Mouse (Mus musculus) embryo, embryonic 10.5 days (tissue): ENCODE data around the gene Ptpre.
"Not testable (repeated sequence)": the region's sequence is repeated elsewhere in the genome, so short reads cannot be mapped to it uniquely, and the experiment has no call there.

Source experiments
- DNase-seq: peaks from one replicate; pipeline ENCODE4 v3.0.0-alpha.2; 2015; ENCODE audit warnings: low spot score

Gene Ptpre

DNA sequence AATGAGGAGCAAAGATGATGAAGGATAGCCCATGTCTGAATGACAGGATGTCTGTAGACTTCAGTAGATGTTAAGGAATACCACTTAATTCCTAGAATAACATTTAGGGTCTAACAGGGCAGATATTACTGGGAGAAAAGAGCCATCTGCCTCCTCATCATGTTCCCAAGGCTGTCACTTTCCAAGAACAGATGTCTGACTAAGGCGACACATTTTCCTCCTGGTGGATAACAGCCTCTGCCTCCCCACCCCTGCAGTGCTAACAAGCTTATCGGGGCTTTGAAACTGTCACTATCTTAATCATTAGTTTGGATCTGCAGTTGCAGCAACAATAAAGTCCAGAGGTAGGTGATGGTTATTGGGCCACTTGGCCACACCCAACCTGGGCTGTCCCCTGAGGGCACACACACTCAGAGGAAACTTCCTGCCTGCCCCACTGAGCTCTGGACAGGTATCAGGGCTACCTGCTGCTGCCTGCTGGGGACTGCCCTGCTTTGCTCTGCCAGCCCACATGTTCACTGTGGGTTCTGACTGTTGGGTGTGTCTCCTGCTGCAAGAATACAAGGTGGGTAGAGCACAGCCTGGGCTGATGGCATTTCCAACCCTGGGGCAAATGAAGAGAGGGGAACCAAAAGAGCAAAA lies 2.6 kb upstream of the Ptpre start:
- DNase-seq = no peak

DNA sequence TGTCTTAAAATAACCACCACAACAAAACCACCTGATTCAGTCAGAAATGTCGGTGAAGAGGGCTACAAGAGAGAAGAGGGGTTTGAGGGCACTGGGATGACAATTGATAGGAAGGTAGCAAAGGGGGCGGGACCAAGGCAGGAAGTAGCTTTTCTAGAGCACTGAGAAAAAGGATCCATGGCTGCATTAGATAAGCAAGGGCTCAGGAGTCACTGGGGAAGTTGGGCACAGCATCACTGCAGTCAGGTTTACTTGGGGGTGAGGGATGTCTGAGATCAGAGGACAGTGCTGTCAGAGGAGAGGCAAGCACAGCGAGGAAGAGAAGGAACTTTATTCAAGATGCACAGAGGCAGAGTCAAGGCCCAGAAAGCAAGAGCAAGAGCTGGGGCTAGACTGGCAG lies 1.4 kb upstream of the Ptpre start:
- no peak for DNase-seq

DNA sequence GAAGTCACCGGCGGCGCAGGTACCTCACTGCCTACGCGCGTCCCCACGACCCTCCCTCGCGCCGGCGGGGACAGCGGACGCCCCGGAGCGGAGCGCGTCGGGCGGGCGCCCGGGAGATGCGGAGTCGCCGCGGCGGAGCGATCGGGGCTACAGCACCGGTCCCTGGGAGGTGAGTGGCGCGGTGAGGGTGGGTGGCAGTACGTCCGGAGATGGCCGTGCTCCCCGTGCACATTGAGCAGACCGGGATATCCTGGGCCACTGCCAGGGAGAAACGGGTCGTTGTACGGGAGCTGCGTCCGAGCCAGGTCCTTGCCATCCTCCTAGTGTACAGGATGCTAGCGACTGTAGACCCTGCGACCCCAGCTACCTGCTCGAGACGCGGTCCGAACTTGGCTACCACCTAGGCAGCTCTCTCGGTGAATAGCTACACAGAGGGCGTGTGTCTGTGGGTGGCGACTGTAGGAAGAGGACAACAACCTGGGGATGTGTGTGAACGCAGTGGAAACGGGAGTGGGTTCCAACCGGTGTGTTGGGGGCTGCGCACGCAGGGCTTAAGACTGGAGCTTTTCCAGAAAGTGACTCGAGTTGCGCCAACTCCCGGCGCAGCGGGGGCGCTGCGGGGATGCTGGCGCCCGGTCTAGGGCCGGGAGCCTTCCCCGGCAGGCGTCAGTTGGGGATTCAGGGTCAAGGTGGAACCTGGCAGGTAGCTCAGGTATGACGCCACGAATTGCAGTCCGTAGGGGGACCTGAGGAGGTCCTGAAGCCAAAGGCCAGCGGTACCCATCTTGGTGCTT lies 864 bp downstream of the Ptpre start:
- DNase-seq = peak; percentile 35

DNA sequence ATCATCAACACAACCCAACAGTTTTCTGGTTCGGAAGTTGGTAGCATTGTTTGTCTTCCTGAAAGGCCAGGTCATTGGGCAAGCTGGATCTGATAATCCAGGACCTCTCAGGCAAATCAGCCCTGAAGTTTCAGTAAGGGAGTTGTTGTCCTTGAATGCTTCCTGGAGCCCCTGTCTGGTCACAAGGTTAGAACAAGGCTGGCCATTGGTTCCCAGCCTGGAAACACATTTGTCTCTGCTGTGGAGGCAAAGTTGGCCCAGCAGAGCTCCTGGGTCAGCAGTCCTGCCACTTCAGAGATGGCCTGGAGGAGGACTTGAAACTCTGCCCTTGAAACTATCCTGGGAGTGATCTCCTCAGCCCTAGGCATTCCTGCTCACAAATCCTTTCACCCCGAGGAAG lies 2.1 kb downstream of the Ptpre start:
- no peak for DNase-seq

- DNase-seq = no peak
Observed at GRCm38 (mm10) chr7:135542235-135542634, 5.0 kb downstream of the Ptpre start.

DNA sequence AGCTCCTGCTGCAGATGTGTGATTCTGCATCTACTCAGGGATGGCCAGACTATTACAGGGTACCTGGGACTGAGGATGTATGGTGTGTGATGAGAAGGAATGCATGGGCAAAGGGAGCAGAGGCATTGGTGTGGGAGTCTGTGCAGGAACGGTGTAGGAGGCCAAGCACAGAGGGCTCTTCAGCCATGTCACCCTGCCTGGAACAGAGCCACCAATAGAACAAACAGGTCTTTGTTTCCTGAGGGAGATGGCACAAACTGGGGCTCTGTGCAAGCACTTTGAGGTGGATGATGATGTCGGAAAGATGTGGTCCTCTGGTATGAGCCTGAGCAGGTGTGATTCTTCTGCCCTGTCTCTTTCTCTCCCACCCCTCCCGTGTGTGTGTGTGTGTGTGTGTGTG lies 5.8 kb downstream of the Ptpre start:
- no peak for DNase-seq

DNA sequence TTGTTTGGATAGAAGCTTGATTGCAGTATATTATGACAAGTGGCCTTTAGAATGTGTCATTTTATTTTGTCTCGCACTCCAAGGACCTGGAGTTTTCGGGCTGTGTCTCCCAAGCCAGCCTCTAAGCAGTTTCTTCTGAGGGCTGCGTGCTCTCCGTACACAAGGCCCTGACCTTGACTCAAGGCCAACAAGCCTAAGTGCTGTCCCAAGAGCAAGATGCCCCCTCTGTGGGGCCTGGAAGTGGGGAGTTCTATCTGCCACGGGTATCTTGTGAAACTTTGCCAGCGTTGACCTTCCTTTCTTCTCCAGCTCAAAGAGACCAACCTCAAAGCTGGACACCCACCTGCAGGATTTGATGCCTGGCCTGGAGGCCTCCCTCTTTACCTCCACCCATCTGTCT lies 7.0 kb downstream of the Ptpre start:
- no peak for DNase-seq

DNA sequence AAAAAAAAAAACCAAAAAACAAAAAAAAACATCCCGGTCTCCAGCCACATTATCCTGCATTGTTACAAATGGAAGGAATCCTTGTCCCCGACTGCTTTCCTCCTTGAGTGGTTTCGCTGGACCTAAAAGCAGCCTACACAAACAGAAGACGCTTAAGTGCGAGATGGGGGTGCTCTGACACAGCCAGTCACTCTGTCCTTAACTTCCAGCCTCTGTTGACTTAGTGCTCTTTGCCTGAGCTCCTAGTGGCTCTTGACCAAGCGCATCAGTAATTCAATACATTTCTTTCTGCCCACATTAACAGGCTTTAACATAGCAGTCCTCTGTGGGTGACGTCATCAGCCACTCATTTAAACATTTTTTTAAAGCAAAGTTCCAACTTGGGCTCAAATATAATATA lies 8.7 kb downstream of the Ptpre start:
- no peak for DNase-seq

DNA sequence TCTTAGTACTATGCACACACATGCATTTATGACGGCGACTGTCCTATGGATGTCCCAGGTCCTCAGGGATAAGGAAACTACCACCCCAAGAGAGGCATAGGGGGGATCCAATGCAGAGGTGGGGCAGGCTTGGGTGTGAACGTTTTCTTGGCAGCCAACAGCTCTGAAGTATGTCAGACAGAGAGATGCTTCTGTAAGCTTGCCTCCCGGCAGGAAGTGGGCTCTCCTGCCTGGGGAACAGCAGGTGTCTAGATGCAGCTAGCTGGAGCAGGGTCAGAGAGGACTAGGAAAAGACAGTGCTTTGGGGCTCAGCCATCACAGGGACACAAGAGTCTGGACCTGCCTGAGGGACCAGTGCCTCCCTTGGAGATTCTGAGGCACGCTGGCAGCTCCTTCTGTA lies 9.2 kb downstream of the Ptpre start:
- DNase-seq = no peak

DNA sequence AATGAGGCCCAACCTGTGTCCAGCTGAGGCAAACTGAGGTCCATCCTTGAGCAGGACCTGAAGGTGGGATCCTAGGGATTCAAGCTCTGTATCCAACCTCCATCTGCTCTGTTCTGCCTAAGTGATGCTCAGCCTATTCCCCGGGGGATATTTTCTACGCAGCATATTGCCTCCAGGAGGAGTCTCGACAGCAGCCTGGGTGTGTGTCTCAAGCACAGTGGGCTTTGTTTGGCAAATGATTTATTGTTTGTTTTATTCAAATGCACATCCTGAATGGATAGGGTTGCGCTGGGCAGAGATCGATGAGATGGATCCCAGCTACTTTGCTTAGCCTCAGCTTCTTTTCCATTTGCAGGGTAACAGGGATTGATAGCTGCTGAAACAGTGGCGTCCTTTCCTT lies 11.2 kb downstream of the Ptpre start:
- peak; percentile 29 for DNase-seq

DNA sequence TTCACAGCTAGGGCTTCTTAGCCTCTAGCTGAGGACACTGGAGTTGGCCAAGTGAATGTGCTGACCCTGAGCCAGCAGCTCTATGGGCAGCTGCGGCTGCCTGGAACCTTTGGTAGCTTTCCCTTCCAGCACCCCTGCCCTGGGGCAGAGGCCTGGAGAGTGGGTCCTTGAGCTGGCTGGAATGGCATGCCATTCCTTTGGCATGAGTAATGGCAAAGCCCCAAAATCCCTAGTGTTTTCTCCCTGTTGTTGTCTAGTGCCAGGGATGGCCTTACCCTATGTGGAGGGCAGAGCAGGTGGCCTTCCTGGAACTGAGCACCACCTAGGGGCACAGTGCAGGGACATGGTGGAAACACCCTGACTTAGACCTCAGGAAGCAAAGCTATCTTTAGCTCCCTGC lies 14.3 kb downstream of the Ptpre start:
- DNase-seq = no peak

DNA sequence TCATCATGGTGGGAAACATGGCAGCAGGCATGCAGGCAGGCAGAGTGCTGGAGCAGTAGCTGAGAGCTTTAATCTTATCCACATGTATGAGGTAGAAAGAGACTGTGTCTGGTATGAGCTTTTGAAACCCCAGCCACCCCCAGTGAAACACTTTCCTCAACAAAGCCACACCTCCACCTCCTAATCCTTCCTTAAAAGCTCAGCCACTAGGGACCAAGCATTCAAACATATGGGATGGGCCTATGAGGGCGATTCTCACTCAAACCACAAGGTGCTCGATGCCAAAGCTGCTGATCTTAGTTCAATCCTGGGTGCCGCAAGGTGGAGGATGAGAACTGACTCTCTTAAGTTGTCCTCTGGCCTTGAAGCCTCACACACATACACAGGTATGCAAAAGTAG lies 16.3 kb downstream of the Ptpre start:
- DNase-seq = no peak

DNA sequence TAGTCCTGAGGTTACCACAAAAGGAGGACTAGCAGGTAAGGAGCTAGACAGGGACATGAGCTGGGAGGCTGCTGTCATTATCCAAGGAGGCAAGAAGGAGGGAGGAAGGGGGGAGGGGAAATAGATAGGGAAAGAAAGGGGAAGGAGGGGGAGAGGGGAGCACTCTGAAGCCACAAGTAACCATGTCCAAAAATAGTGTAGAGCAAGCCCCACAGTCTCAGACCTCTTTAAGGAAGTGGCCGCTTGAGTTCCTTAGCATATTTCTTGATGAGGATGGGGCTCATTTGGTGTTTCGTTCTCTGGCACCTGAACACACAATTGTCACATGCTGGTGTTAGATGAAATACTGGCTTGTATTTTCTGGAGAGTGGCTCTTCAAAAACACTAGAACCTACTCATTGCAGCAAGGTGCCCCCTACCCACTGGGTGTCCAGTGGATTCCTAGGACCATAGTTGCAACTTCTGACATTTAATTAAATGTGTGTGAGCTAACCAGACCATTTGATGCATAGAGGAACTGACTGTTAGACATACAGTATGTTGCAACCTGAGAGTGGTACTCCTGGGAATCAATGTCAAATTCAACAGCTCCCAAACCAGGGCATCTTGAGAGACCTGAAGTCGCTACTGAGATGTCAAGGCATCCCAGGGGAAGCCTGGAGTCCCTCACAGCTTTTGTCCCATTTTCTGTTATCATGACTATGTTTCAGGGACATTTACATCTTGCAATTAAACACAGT lies 19.6 kb downstream of the Ptpre start:
- DNase-seq = no peak

- no peak for DNase-seq
Observed at GRCm38 (mm10) chr7:135560280-135560679, 23.0 kb downstream of the Ptpre start.

DNA sequence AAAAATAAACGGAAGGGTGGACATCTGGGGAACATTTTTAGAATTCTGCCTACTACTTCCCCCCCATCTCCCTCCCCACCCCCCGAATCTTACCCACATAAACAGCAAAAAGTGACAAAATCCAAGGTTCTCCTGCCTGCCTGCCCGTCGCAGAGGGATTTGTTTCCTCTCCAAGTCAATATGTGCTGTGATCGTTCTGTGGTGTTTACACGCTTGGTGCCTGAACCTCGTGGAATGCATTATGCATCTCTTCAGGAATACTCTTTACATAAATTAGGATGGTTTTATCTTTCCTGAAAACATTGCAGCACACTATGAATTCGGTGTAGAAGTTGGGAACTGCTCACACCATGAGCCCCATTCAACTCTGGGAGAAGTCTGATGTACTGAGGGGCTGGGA lies 26.7 kb downstream of the Ptpre start:
- DNase-seq = no peak

DNA sequence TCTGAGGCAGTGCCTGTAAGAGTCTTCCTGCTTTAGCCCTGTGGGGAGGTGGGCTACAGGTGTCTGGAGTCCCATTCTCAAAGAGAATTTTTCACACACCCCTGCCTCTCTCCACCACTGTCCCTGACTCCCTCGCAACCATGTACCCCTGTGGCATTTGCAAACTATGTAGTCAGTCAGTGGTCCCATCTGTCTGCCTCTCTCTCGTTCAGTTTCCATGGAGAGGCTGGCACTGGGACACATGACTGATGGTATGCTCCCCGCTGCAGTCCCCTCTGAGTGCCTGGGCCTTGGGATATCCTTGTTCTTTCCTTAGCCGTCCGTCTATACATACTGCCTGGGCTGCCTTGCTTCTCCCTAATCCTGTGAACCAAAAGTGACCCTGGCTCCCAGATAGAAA lies 28.7 kb downstream of the Ptpre start:
- no peak for DNase-seq

DNA sequence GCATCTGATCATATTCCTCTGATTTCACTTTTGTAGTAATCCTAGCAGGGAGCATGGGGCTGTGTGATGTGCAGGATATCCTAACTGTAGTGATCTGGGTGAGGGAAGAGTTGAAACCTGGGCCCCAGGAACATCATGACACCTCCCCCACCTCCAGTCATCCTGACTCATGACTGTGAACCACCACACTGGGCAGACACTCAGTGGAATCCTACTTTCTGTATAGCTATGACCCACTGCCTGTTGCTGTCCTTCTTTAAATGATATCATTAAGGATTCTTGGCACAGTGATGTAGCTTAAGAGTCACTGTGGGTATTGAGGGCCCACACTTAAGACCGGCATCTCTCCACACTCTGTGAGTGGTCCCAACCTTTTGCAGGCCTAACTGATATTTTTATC lies 30.3 kb downstream of the Ptpre start:
- no peak for DNase-seq

DNA sequence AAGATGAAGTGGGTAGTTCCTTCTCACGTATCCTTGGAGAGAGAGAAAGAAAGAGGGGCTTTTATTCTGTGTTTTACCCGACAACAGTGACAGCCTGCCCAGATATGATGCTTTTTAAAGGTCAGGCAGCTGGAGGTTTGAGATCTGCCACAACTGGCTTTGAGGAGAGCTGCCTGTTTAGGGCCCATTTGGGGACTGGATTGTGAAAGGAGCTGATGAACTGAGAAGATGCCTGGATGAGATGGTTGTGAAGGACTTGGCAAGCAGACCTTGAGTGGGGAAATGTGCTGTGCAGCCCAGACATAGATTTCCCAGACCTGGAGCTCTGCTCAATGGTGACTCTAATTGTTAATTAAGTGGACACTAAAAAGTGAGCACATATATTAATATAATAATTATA lies 31.3 kb downstream of the Ptpre start:
- no peak for DNase-seq

- DNase-seq = no peak
Observed at GRCm38 (mm10) chr7:135571392-135571791, 34.1 kb downstream of the Ptpre start.

DNA sequence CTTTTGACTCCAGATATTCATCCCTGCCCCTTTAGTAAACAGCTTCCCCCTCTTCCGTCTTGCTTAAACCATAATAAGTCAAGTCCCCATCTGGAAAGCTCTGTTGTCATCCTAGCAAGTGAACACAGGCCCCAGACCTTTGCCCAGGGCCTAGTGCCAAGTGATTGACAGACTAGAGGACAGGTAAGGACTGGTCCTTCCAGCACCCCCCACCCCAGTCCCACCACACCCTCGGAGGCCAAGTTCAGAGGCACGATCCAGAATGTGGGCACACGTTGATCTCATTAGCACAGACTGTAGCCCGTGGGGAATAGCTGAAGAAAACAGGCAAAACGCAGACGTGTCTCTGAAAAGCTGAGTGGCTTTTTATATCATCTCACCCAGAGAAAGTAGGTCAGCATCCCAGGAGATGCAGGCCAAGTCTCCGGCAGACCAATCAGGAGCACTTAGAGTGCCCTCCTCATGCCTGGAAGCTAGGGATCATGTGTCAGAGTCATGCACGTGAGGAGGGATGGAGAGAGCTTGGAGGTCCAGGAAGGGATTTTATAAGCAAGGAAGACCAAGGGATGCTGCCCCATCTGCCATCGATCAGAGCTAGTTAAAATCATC lies 34.8 kb downstream of the Ptpre start:
- peak; percentile 39 for DNase-seq

DNA sequence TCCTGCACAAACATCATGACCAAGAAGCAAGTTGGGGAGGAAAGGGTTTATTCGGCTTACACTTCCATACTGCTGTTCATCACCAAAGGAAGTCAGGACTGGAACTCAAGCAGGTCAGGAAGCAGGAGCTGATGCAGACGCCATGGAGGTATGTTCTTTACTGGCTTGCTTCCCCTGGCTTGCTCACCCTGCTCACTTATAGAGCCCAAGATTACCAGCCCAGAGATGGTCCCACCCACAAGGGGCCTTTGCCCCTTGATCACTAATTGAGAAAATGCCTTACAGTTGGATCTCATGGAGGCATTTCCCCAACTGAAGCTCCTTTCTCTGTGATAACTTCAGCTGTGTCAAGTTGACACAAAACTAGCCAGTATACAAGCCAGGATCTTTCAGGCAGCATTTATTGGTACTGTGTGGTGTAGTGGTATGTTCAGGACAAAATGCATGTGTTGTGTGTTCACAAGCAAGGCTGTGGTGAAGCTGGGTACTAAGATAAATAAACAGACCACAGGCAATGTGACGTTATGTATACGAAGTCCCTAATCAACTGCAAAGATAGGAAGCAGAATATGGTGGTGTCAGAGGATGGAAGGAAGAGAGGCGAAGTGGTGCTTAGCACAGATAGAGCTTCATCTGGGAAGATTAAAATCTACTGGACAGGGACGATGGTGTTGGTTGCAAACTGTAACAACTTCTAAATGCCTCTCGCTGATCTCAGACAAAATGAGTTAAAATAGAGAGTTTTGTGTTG lies 38.2 kb downstream of the Ptpre start:
- not testable (repeated sequence) for DNase-seq

DNA sequence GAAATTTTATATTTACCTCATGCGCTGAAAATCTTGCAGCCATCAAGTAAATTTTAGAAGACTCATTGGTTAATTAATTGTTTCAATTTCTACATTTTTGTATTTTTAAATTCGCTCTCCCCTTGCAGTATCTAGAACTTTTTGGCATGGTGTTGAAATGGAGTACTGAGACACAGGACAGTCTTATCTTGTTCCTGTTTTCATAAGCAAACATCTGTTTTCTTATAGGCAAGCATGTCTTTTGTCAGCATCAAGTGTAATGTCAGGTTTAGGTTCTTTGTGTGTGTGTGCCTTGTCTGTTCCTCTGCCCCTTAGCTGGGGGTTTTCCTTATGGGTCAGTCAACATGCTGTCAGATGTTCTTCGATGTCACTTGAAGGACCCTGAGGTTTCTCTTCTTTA lies 39.0 kb downstream of the Ptpre start:
- DNase-seq = no peak
